Mouse (Mus musculus) heart, embryonic 16.5 days (tissue): Measurements from ENCODE around the gene Pde7b. TPM values are rescaled to one million over a fixed set of nuclear protein-coding genes. Genes with fewer than 3 reads are reported as not detected.
"Not testable (repeated sequence)": the region's sequence is repeated elsewhere in the genome, so short reads cannot be mapped to it uniquely, and the experiment has no call there.

ENCODE experiments used
- ATAC-seq: fragments of 200-750 bp; cut with Nextera tagmentation; replicated peaks from 2 replicates; pipeline ENCODE4 v1.8.0; 2017; ENCODE audit warnings: moderate number of reproducible peaks; ENCODE audit not compliant: insufficient read depth, low FRiP score; ENCODE audit errors: extremely low read depth
- H3K27ac ChIP-seq: fragments of 300-500 bp; sonication (generic); 2 replicates; pipeline ENCODE4 v1.5.1; 2014; ENCODE audit warnings: mild to moderate bottlenecking, low read length, control low read depth, moderate library complexity
- H3K27me3 ChIP-seq: fragments of 300-500 bp; sonication (generic); 2 replicates; pipeline ENCODE4 v1.6.1; 2014; ENCODE audit warnings: low read length, mixed read lengths; ENCODE audit not compliant: control insufficient read depth, insufficient read depth
- H3K36me3 ChIP-seq: fragments of 300-500 bp; sonication (generic); 2 replicates; pipeline ENCODE4 v1.6.1; 2014; ENCODE audit not compliant: control insufficient read depth, insufficient read depth
- H3K4me1 ChIP-seq: fragments of 300-500 bp; sonication (generic); 2 replicates; pipeline ENCODE4 v1.6.1; 2014; ENCODE audit warnings: low read length, mixed read lengths; ENCODE audit not compliant: control insufficient read depth, insufficient read depth
- H3K4me2 ChIP-seq: fragments of 300-500 bp; sonication (generic); 2 replicates; pipeline ENCODE4 v1.6.1; 2014; ENCODE audit warnings: low read depth, mild to moderate bottlenecking, control low read depth, low read length
- H3K4me3 ChIP-seq: fragments of 300-500 bp; sonication (generic); 2 replicates; pipeline ENCODE4 v1.5.1; 2014; ENCODE audit warnings: mild to moderate bottlenecking, control low read depth, low read length
- H3K9ac ChIP-seq: fragments of 300-500 bp; sonication (generic); 2 replicates; pipeline ENCODE4 v1.6.1; 2014; ENCODE audit warnings: low read length, control low read depth
- H3K9me3 ChIP-seq: fragments of 300-500 bp; sonication (generic); replicated peaks from 2 replicates; pipeline ENCODE4 v1.6.1; 2016; ENCODE audit warnings: low read length; ENCODE audit not compliant: control insufficient read depth
- WGBS: fragments of 180-500 bp; shearing (Covaris S2); extraction: QIAGEN DNeasy Blood & Tissue Kit; methylation state at CpG from one replicate; pipeline ENCODE4 v1.1.7; 2014; 5-methylcytosine and 5-hydroxymethylcytosine counted together
- polyA plus RNA-seq: library from polyadenylated mRNA; unstranded; fragments of >200 nt; fragmentation: Nextera tagmentation; extraction: Ambion mirVana; gene quantifications from 2 replicates; pipeline ENCODE4 v1.2.1, GENCODE M21; 2015

Gene Pde7b
- polyA plus RNA-seq, 1 experiment from 2014 or later, result 4.0 TPM

DNA sequence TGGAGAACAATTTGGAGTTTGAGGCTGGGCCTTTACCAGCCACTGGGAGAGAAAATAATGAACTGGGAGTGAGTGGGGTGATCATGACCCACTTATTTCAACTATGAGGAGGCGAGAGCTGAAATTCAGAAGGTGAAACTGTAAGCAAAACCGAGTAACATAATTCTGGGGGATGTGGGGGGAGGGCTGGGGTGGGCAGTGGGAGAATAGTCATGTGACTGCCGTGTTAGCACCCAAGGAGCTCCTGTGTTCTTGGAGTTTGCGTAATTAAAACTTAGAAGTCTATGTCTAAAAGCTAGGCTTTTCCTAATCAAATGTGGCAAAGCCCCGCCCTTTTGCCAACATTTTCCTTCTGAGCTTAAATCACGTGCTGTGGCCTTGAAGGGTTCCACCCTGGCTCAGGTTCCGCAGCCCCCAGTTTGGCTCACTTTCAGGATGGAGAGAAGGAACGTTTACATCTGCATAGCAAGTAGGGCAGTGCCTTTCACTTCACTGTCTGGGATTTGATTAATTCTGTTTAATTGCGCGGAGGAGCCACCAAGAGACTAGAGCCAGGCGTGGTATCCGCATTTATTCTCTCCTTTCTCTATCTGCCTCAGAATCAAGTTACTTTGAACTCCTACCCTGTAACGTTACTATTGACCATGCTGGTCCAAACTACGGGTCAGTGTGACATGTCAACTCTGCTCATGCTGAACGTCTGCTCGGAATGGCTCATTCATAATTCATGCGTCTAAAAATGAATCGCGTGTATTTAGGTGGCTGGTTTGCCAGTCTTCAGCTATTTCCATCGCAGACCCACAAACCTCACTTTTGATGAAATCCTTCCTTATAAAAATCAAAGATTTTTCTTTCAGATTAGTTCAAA lies 196.1 kb downstream of the Pde7b start:
- Histone ChIP-seq H3K27ac (no peak overlapping the region), H3K27me3 (no peaks in the 10 kb centered on the region), H3K9me3 (no peaks in the 10 kb centered on the region), H3K4me3 (no peak overlapping the region), H3K4me1 (peaks cover 3% of the 10 kb centered on the region; the same call in 1 of the 2 replicates), H3K9ac (no peak overlapping the region), H3K36me3 (no peaks in the 10 kb centered on the region), H3K4me2 (no peak overlapping the region)
- no peak for ATAC-seq
- WGBS, result 79% methylated on average over 20 of the region's 20 CpGs

GRCm38 (mm10) chr10:20527737-20528136 lies 197.1 kb downstream of the Pde7b start:
- ATAC-seq, result no peak
- 74% methylated on average over 4 of the region's 4 CpGs for WGBS
- Histone ChIP-seq H3K9me3 (no peaks in the 10 kb centered on the region), H3K4me2 (no peak overlapping the region), H3K4me1 (peaks cover 3% of the 10 kb centered on the region; the same call in 1 of the 2 replicates), H3K4me3 (no peak overlapping the region), H3K27ac (no peak overlapping the region; the same call in 1 of the 2 replicates), H3K27me3 (no peaks in the 10 kb centered on the region), H3K36me3 (no peaks in the 10 kb centered on the region), H3K9ac (no peak overlapping the region)

DNA sequence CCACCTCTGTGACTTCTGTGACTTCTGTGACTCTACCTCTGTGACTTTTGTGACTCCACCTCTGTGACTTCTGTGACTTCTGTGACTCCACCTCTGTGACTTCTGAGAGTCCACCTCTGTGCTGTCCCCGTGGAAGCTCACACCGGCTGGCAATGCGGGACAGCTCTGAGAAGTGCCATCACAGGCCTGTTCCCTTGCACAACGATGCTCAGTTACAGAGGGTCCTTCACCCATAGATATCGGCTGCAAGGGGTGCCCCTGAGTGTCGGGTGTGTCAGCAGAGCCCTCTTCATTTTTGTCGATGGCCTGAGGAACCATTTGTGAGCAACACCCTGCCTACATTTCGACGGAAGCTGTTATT lies 206.4 kb downstream of the Pde7b start:
- no peaks in the 10 kb centered on the region for H3K27me3 ChIP-seq
- H3K4me2 ChIP-seq, result no peak overlapping the region
- no peaks in the 10 kb centered on the region for H3K9me3 ChIP-seq
- ATAC-seq, result no peak
- WGBS, result 77% methylated on average over 9 of the region's 9 CpGs
- H3K9ac ChIP-seq, result no peak overlapping the region
- no peak overlapping the region for H3K27ac ChIP-seq
- no peaks in the 10 kb centered on the region for H3K36me3 ChIP-seq
- H3K4me3 ChIP-seq, result no peak overlapping the region
- peaks cover 10% of the 10 kb centered on the region for H3K4me1 ChIP-seq

- not testable (repeated sequence) for ATAC-seq, H3K9ac ChIP-seq, H3K27me3 ChIP-seq, H3K4me2 ChIP-seq, H3K9me3 ChIP-seq, H3K36me3 ChIP-seq
- Histone ChIP-seq H3K4me1 (peaks cover 11% of the 10 kb centered on the region), H3K4me3 (0 out of 2 replicates have a peak overlapping the region, but pooled peaks have one; percentile 3), H3K27ac (peak overlapping the region; percentile 46)
- 76% methylated on average over 9 of the region's 9 CpGs for WGBS
Measured at GRCm38 (mm10) chr10:20517756-20518528, 206.9 kb downstream of the Pde7b start.

DNA sequence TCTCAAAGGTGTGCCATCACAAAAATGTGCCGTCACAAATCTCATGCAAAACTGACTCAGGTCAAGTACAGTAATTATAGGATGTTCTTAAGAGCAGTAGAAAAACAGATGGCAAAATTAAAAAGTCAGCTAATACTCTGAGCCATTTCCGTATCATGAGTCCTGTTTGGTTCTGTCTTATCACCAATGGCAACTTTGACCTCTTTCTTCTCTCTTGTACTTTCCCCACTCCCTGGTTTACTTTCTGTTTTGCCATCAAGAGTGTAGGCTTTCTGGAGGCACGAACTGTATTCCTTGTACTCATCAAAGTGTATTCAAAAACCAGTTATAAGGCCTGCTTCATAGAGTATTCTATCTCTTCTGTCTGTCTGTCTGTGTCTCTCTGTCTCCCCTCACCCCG lies 211.0 kb downstream of the Pde7b start:
- Histone ChIP-seq H3K36me3 (no peaks in the 10 kb centered on the region), H3K4me1 (peaks cover 3% of the 10 kb centered on the region; the same call in 1 of the 2 replicates), H3K27me3 (no peaks in the 10 kb centered on the region), H3K9ac (no peak overlapping the region), H3K4me2 (no peak overlapping the region), H3K9me3 (no peaks in the 10 kb centered on the region), H3K27ac (no peak overlapping the region), H3K4me3 (no peak overlapping the region)
- ATAC-seq, result no peak
- WGBS, result 83% methylated on average over 4 of the region's 4 CpGs

DNA sequence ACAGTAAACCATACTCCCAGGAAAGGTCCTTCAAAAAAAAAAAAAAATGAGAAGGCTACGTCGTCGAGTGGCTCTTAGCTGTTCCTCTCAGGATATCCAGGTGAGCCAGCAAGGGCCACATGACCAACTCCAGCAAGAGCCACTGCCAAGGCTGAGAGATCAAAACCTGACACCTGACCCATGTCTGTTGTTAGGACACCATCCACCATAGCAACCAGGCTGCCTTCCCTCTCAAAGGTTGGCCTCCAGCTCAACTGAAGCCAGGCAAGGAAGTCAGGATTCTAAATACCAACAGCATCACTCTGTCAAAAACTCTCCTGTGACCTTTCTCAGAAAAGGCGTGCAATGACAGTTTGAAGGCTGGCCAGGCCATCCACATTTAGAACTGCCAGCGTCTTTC lies 211.4 kb downstream of the Pde7b start:
- no peak overlapping the region for H3K4me3 ChIP-seq
- no peak overlapping the region for H3K27ac ChIP-seq
- no peaks in the 10 kb centered on the region for H3K9me3 ChIP-seq
- no peak overlapping the region for H3K9ac ChIP-seq
- H3K36me3 ChIP-seq, result no peaks in the 10 kb centered on the region
- no peak for ATAC-seq
- 71% methylated on average over 5 of the region's 5 CpGs for WGBS
- H3K4me1 ChIP-seq, result peaks cover 3% of the 10 kb centered on the region; the same call in 1 of the 2 replicates
- no peak overlapping the region for H3K4me2 ChIP-seq
- no peaks in the 10 kb centered on the region for H3K27me3 ChIP-seq

- WGBS, result 70% methylated on average over 4 of the region's 4 CpGs
- no peak overlapping the region for H3K9ac ChIP-seq
- H3K4me1 ChIP-seq, result peaks cover 3% of the 10 kb centered on the region; the same call in 1 of the 2 replicates
- H3K9me3 ChIP-seq, result peaks cover 3% of the 10 kb centered on the region; the same call in 1 of the 2 replicates
- H3K27me3 ChIP-seq, result no peaks in the 10 kb centered on the region
- no peak for ATAC-seq
- no peaks in the 10 kb centered on the region for H3K36me3 ChIP-seq
- no peak overlapping the region for H3K27ac ChIP-seq
- no peak overlapping the region for H3K4me2 ChIP-seq
- H3K4me3 ChIP-seq, result no peak overlapping the region
Measured at GRCm38 (mm10) chr10:20509819-20510218, 215.1 kb downstream of the Pde7b start.

DNA sequence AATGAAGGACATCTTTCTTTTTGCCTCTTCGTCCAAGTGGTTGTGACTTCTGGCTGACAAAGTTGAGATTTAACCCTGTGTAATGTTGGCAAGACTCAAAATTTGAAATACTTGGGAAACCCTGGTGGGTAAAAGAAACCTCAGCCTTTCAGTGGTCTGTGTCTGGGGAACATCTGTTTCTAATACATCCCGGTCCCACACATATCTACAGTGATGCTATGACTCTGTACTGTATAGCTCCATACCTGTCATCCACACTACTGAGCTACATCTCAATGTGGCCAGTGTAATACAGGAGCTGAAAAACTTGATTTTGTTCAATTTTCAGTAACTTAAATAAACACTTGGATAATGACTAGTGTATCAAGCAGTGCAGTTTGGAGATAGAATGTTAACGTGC lies 216.4 kb downstream of the Pde7b start:
- Histone ChIP-seq H3K4me1 (peaks cover 1% of the 10 kb centered on the region; the same call in 1 of the 2 replicates), H3K9me3 (peaks cover 3% of the 10 kb centered on the region; the same call in 1 of the 2 replicates), H3K4me2 (no peak overlapping the region), H3K36me3 (no peaks in the 10 kb centered on the region), H3K9ac (no peak overlapping the region), H3K27me3 (no peaks in the 10 kb centered on the region), H3K27ac (no peak overlapping the region), H3K4me3 (no peak overlapping the region)
- no peak for ATAC-seq
- 76% methylated on average over 3 of the region's 3 CpGs for WGBS
